Mouse (Mus musculus) right cerebral cortex, adult 18-20 months (tissue): ENCODE data around the gene Cd93.

Experiments used
- DNase-seq: peaks from one replicate; pipeline ENCODE4 v3.0.0; 2022; ENCODE audit warnings: mixed read lengths

The Cd93 gene

DNA sequence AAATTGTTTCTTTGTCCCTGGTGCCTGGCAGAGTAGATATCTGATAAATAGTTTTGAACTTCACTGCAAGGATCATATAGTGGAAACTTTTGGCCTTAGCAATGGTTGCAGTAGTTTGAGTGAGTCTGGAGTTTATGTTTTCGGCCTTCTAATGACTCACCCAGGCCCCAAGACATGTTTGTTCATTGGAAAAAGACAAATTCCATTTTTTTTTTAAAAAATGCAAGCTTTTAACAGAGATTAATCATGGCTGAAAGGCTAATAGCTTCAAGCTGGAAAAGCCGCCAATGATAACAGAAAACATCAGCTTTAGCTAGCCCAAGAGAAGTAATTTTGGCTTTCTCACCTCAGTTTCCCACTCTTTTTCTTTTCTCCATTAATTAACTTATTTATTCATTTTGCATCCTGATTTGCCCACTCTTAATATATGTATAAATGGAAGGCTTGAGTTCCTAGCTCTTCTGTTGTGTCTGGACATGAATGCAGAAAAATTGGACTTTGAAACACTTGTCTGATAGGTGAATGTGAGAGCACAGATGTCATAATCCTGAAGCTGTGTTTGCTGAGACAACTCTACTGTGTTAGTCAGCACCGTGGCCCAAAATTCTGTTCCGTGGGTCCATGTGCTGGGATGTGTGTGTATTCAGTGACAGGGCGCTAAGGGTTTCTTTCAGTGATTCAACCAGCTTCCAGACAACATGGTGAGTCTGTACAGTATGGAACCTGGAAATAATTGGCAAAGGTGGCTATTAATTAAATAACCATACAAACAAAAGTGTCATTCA lies 44.3 kb downstream of the Cd93 start:
- no peak for DNase-seq

DNA sequence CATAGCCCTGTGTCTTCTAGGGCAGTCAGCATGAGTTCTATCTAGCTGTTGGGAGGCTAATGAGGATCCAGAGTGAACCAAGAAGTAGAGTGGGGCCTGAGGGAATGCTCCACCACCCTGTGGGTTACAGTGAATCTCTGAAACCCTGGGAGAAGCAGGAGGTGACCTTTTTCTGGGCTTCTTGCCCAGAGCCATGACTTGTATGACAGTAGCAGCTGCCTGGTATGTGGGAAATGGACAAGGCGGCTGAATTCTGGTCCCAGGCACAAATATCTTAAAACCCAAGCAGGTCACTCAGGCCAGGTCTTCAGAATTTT lies 45.6 kb downstream of the Cd93 start:
- DNase-seq, result no peak

- DNase-seq, result no peak
Observed at GRCm38 (mm10) chr2:148397015-148397783, 46.2 kb downstream of the Cd93 start.

- no peak for DNase-seq
Observed at GRCm38 (mm10) chr2:148396209-148396608, 47.2 kb downstream of the Cd93 start.

DNA sequence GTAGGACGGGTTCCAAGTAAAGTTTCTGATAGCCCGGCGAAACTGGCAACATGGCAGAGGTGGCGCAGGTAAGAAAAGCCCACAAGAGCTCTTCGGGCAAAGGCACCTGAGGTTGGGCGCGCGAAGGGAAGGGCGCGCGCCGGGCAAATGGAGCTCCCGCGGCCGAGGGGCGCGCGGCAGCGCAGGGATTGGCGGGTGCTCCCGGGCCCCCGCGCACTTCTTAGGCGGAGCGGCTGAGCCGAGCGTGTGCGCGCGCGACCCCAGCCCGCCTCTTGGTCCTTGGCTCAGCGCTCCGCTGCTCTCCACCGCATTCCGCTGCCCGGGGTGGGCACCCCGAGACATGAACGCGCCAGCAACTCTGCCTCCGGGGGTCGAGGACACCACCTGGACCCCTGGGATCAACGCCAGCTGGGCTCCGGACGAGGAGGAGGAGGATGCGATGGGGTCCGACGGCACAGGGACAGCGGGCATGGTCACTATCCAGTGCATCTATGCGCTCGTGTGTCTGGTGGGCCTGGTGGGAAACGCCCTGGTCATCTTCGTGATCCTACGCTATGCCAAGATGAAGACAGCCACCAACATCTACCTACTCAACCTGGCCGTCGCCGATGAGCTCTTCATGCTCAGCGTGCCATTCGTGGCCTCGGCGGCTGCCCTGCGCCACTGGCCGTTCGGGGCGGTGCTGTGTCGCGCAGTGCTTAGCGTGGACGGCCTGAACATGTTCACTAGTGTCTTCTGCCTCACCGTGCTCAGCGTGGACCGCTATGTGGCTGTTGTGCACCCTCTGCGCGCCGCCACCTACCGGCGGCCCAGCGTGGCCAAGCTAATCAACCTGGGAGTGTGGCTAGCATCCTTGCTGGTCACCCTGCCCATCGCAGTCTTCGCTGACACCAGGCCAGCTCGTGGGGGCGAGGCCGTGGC lies 48.0 kb downstream of the Cd93 start, which contains the start of gene Sstr4:
Sstr4 (plus strand) TSS at position 214 of the 921 bp plus-strand sequence.
- DNase-seq, result peak; percentile 77

DNA sequence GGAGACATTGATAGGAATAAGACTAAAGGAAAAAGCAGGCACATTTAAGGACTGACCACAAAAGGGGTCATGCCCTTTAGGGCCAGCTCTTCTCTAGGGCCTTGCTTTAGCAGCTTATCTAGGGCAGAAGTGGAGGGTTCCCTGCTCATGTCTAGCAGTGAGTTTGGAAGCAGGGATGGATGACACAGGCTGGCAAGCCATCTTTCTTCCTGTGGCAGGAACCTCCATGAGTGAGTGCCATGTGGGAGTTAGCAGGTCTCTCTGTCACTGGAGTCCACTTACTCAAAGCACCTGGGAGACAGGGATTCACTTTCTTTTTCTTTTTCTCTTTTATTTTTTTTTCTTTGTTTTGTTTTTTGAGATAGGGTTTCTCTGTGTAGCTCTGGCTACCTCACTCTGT lies 49.5 kb downstream of the Cd93 start:
- no peak for DNase-seq

- DNase-seq, result no peak
Observed at GRCm38 (mm10) chr2:148393149-148393548, 50.2 kb downstream of the Cd93 start.

- DNase-seq, result peak; percentile 68
Observed at GRCm38 (mm10) chr2:148387652-148388581, 55.4 kb downstream of the Cd93 start.

DNA sequence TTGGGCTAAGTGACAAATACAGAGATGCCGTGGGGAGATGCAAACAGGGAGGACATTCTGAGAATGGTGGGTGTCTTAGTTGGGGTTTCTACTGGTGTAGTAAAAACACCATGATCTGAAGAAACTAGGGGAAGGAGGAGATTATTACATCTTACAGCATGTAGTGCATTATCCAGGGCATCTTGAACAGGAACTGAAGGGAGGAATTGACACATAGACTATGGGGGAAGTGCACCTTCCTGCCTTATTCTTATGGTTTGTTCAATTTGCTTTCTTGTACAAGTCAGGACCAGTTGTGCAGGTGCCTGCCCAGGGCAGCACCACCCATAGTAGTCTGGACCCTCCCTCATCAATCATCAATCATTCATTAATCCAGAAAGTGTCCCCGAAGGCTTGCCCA lies 56.4 kb downstream of the Cd93 start:
- DNase-seq, result no peak
